Mouse (Mus musculus): Measurements from ENCODE around the gene Cfap97. TPM values are rescaled to one million over a fixed set of nuclear protein-coding genes. Genes with fewer than 3 reads are reported as not detected.

Gene Cfap97
- polyA plus RNA-seq, 1 experiment from 2014 or later: 6.9 TPM

DNA sequence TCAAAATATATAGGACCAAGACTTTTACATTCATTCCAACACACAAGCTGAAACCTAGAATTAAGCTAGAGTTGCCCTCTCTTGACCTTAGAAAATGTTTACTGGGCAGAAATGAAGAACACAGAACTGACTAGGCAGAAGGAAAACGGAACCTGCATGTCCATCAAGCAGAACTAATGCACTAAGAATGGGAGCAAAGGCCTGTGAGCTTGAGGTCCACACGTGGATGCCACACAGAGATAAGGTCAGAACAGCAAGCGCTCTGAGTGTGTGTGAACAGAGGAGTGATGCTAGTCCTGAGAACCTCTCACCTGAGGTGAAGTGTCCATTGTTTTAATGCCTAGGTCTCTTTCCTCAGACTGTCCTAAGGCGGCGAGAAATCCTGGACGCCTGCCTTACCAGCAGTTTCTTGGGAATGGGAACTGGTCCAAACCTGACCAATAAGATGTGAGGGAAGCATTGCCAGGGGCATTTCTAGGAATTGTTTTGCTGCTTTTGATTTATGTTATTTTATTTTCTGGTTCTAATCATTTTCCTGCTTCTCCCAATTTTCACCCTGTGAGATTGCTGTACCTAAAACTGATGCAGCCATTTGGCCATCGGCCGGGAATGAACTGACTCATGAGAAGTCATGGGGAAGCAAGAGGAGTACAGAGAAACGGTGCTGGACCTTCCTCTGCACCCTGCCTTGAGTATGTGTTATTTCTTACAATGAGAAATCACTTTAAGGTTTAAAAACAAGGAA, 11.0 kb upstream of the Cfap97 start:
- no peaks in the 10 kb centered on the region for H3K27me3 ChIP-seq
- no peak overlapping the region for H3K4me3 ChIP-seq (replicated peaks)
- H3K27ac ChIP-seq (replicated peaks): no peak overlapping the region
- H3K36me3 ChIP-seq (replicated peaks): no peaks in the 10 kb centered on the region
- no peaks in the 10 kb centered on the region for H3K9me3 ChIP-seq (replicated peaks)
- H3K4me1 ChIP-seq (replicated peaks): peaks cover 19% of the 10 kb centered on the region
- H3K9ac ChIP-seq: no peak overlapping the region
- H3K4me2 ChIP-seq: no peak overlapping the region
- ATAC-seq (ENCODE audit: insufficient read depth): no peak
- WGBS (ENCODE audit: insufficient replicate concordance): 68% methylated on average over 9 of the region's 9 CpGs

DNA sequence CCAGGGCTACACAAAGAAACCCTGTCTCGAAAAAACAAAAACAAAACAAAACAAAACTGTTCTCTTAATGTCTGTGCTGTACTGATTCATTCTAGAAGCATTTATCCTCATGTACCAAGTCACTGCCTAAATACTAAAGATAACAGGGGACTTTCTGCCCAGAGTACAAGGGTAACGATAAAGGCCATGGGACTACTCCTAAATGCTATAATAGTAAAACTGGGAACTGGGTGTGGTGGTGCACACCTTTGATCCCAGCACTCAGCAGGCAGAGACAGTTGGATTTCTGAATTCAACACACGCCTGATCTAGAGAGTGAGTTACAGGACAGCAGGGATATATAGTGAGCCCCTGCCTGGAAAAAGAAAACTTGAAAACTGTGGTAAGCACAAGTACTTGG, 9.9 kb upstream of the Cfap97 start:
- H3K27ac ChIP-seq (replicated peaks): no peak overlapping the region
- no peaks in the 10 kb centered on the region for H3K27me3 ChIP-seq
- no peaks in the 10 kb centered on the region for H3K36me3 ChIP-seq (replicated peaks)
- H3K9ac ChIP-seq: no peak overlapping the region
- H3K4me1 ChIP-seq (replicated peaks): peaks cover 19% of the 10 kb centered on the region
- no peak for ATAC-seq (ENCODE audit: insufficient read depth)
- H3K9me3 ChIP-seq (replicated peaks): no peaks in the 10 kb centered on the region
- 67% methylated on average over 3 of the region's 3 CpGs for WGBS (ENCODE audit: insufficient replicate concordance)
- no peak overlapping the region for H3K4me3 ChIP-seq (replicated peaks)
- H3K4me2 ChIP-seq: no peak overlapping the region

GRCm38 (mm10) chr8:46142498-46143081, 9.0 kb upstream of the Cfap97 start:
- no peak overlapping the region for H3K9ac ChIP-seq
- no peaks in the 10 kb centered on the region for H3K36me3 ChIP-seq (replicated peaks)
- H3K4me1 ChIP-seq (replicated peaks): peaks cover 20% of the 10 kb centered on the region
- H3K4me3 ChIP-seq (replicated peaks): no peak overlapping the region
- no peaks in the 10 kb centered on the region for H3K9me3 ChIP-seq (replicated peaks)
- no peak for ATAC-seq (ENCODE audit: insufficient read depth)
- no peaks in the 10 kb centered on the region for H3K27me3 ChIP-seq
- no peak overlapping the region for H3K4me2 ChIP-seq
- 80% methylated on average over 4 of the region's 4 CpGs for WGBS (ENCODE audit: insufficient replicate concordance)
- no peak overlapping the region for H3K27ac ChIP-seq (replicated peaks)

DNA sequence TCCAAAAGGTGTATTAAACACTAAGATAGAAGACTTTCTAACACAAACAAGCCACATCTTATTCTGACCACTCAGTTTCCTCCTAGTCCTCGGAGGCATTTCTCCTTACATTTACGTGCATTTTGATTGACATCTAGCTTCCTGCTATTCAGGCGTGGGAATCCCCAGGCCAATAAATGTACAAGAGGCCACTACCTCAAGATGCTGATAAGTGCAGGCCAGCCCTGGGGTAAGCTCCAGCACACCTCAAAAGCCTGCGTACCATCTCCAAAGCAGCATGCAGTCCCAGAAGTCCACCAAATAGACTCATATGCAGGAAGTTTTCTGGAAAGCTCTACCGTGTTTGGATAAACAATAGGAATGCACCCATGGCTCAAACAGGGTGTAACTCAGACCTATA, 8.1 kb upstream of the Cfap97 start:
- no peak overlapping the region for H3K4me2 ChIP-seq
- H3K27me3 ChIP-seq: no peaks in the 10 kb centered on the region
- peaks cover 24% of the 10 kb centered on the region for H3K4me1 ChIP-seq (replicated peaks)
- no peak overlapping the region for H3K4me3 ChIP-seq (replicated peaks)
- WGBS (ENCODE audit: insufficient replicate concordance): 30% methylated on average over 5 of the region's 5 CpGs
- H3K27ac ChIP-seq (replicated peaks): no peak overlapping the region
- ATAC-seq (ENCODE audit: insufficient read depth): no peak
- no peak overlapping the region for H3K9ac ChIP-seq
- H3K9me3 ChIP-seq (replicated peaks): no peaks in the 10 kb centered on the region
- no peaks in the 10 kb centered on the region for H3K36me3 ChIP-seq (replicated peaks)

GRCm38 (mm10) chr8:46143924-46144323, 7.6 kb upstream of the Cfap97 start:
- no peaks in the 10 kb centered on the region for H3K36me3 ChIP-seq (replicated peaks)
- ATAC-seq (ENCODE audit: insufficient read depth): no peak
- H3K9ac ChIP-seq: no peak overlapping the region
- H3K9me3 ChIP-seq (replicated peaks): no peaks in the 10 kb centered on the region
- H3K27me3 ChIP-seq: no peaks in the 10 kb centered on the region
- H3K4me2 ChIP-seq: no peak overlapping the region
- H3K27ac ChIP-seq (replicated peaks): no peak overlapping the region
- 9% methylated on average over 1 of the region's 1 CpGs for WGBS (ENCODE audit: insufficient replicate concordance)
- H3K4me1 ChIP-seq (replicated peaks): peaks cover 24% of the 10 kb centered on the region
- H3K4me3 ChIP-seq (replicated peaks): no peak overlapping the region

GRCm38 (mm10) chr8:46146173-46146572, 5.4 kb upstream of the Cfap97 start:
- Histone ChIP-seq H3K9ac (no peak overlapping the region), H3K4me1 (replicated peaks) (peaks cover 40% of the 10 kb centered on the region), H3K27ac (replicated peaks) (no peak overlapping the region), H3K36me3 (replicated peaks) (no peaks in the 10 kb centered on the region), H3K27me3 (peaks cover 8% of the 10 kb centered on the region), H3K4me3 (replicated peaks) (no peak overlapping the region), H3K4me2 (no peak overlapping the region), H3K9me3 (replicated peaks) (no peaks in the 10 kb centered on the region)
- no peak for ATAC-seq (ENCODE audit: insufficient read depth)
- WGBS (ENCODE audit: insufficient replicate concordance): 41% methylated on average over 3 of the region's 3 CpGs

DNA sequence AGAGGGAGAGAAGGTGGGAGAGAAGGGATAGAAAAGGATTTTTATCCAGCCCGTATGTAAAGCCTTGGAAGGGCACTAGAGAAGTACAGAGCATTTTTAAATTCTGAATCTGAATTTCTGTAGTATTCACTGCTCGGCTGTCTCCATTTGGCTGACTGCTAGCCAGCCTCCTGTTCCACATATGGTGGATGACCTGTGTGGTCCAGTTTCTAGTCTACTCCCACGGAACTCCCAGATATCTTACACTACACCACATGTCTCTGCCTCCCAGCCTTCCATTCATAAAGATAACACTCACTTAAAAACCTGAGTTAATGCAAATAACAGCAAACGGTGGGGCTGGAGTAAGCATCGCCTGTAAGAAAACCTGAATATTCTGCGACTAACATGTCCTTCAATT, 2.3 kb upstream of the Cfap97 start:
- H3K9ac ChIP-seq: no peak overlapping the region
- peaks cover 32% of the 10 kb centered on the region for H3K27me3 ChIP-seq
- H3K9me3 ChIP-seq (replicated peaks): no peaks in the 10 kb centered on the region
- H3K4me1 ChIP-seq (replicated peaks): peaks cover 43% of the 10 kb centered on the region
- no peak overlapping the region for H3K4me3 ChIP-seq (replicated peaks)
- ATAC-seq (ENCODE audit: insufficient read depth): no peak
- H3K36me3 ChIP-seq (replicated peaks): no peaks in the 10 kb centered on the region
- 75% methylated on average over 6 of the region's 6 CpGs for WGBS (ENCODE audit: insufficient replicate concordance)
- no peak overlapping the region for H3K27ac ChIP-seq (replicated peaks)
- H3K4me2 ChIP-seq: no peak overlapping the region

DNA sequence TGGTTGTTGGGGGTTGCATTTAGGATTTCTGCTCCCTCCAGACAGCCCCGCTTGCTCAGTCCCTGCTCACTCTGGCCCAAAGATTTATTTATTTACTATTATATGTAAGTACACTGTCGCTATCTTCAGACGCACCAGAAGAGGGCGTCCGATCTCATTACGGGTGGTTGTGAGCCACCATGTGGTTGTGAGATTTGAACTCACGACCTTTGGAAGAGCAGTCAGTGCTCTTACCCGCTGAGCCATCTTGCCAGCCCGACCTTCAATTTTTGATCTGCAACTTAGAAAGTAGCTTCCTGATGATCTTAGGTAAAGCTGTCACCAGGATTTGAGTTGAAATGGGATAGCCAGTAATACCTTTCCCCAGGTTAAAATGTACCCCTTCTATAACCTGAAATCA, 1.8 kb upstream of the Cfap97 start:
- H3K4me3 ChIP-seq (replicated peaks): no peak overlapping the region
- peaks cover 36% of the 10 kb centered on the region for H3K27me3 ChIP-seq
- H3K36me3 ChIP-seq (replicated peaks): no peaks in the 10 kb centered on the region
- no peak overlapping the region for H3K9ac ChIP-seq
- no peak overlapping the region for H3K4me2 ChIP-seq
- no peak overlapping the region for H3K27ac ChIP-seq (replicated peaks)
- ATAC-seq (ENCODE audit: insufficient read depth): no peak
- H3K9me3 ChIP-seq (replicated peaks): no peaks in the 10 kb centered on the region
- WGBS (ENCODE audit: insufficient replicate concordance): 70% methylated on average over 9 of the region's 9 CpGs
- H3K4me1 ChIP-seq (replicated peaks): peaks cover 39% of the 10 kb centered on the region

DNA sequence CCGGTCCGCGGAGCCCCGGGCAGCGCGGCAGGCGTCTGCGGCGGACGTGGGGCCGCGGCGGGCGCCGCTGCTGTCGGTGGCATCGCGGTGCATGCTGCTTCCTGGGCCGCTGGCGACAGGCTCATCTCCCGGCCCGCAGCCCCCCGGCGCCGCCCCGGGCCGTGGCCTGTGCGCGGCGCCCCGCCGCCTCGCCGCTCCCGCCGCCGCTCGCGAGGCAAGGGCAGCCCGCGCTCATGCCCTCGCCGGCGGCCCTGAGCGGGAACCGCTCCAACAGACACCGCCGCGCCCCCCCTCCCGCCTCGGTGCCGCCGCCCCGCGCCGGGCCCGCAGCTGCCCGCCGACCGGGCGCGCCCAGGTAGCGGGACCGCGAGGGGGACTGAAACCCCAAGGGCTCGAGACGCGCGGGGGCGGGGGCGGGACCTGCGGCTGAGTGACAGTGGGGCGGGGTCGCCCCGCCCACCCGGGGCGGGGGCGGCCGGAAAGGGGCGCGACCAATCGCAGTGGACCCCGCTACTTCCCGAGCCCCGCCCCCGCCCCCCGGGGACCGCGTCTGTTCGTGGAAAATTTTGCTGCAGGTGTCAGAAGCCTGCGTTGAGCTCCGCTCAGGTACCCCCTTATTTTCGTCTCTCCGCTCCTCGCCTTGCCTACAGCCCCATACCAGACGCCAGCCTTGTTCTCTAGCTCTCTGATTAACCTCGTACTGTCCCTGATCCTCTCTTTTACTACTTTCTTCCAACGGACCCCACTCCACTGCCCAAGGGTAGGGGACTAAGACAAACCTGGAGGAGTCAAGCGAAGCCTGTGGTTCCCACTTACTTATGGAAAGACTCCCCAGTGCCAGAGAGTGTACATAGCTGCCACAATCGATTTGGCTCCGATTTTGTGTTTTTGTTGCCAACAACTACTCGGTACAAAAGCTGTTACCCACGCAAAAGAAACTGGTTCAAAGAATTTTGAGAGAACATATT, 777 bp downstream of the Cfap97 start, which contains the start of gene Snx25:
Gene Snx25, minus strand, starts transcription at position 96 of the 968 bp plus-strand sequence.
- H3K4me3 ChIP-seq (replicated peaks): peak within 1 kb of the TSS; percentile 78
- peaks cover 35% of the 10 kb centered on the region for H3K4me1 ChIP-seq (replicated peaks)
- H3K9ac ChIP-seq: peak within 1 kb of the TSS; percentile 76
- peak; percentile 86 for ATAC-seq (ENCODE audit: insufficient read depth)
- H3K4me2 ChIP-seq: peak within 1 kb of the TSS; percentile 99
- H3K27ac ChIP-seq (replicated peaks): peak within 1 kb of the TSS; percentile 45
- H3K36me3 ChIP-seq (replicated peaks): no peaks in the 10 kb centered on the region
- 3% methylated on average over 73 of the region's 103 CpGs for WGBS (ENCODE audit: insufficient replicate concordance)
- no peaks in the 10 kb centered on the region for H3K9me3 ChIP-seq (replicated peaks)
- H3K27me3 ChIP-seq: peaks cover 39% of the 10 kb centered on the region

- Histone ChIP-seq H3K9me3 (replicated peaks) (no peaks in the 10 kb centered on the region), H3K4me2 (peak overlapping the region; percentile 99), H3K36me3 (replicated peaks) (no peaks in the 10 kb centered on the region), H3K9ac (no peak overlapping the region), H3K4me3 (replicated peaks) (peak overlapping the region; percentile 78), H3K27ac (replicated peaks) (no peak overlapping the region), H3K4me1 (replicated peaks) (peaks cover 30% of the 10 kb centered on the region), H3K27me3 (peaks cover 39% of the 10 kb centered on the region)
- WGBS (ENCODE audit: insufficient replicate concordance): 35% methylated on average over 2 of the region's 2 CpGs
- ATAC-seq (ENCODE audit: insufficient read depth): no peak
Measured at GRCm38 (mm10) chr8:46153042-46153441, 1.5 kb downstream of the Cfap97 start.

All from liver, embryonic 15.5 days (tissue).